Mouse (Mus musculus): ENCODE results near the gene Cnbp. TPM values are rescaled to one million over a fixed set of nuclear protein-coding genes. Genes with fewer than 3 reads are reported as not detected.

The Cnbp gene
- polyA plus RNA-seq, 1 experiment: 196 TPM

DNA sequence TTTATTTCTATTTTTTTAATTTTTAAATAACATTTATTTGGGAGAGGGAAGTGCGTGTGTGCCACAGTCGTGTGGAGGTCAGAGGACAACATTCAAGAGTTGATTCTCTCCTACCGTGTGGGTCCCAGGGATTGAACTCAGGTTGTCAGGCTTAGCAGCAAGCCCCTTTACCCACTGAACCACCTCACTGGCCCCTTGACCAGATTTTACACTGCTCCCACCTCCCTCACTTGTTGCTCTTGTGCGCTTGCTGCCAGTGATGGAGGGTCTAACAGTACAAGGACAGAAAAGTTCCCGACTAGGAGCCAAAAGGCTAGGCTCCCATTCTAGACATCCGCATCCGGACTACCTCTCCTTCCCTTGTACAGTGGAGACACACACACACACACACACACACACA, 45.5 kb downstream of the Cnbp start:
- TF ChIP-seq POLR2A (IDR thresholded peaks at IDR 0.05; ENCODE audit: insufficient read length, low read depth) (no peak), TCF12 (IDR thresholded peaks at IDR 0.05; ENCODE audit: insufficient read depth, poor library complexity, severe bottlenecking) (no peak), POLR2AphosphoS2 (IDR thresholded peaks at IDR 0.05; ENCODE audit: insufficient read length, low read depth) (no peak), MYOG (IDR thresholded peaks at IDR 0.05; ENCODE audit: control insufficient read depth in 1 of 3, insufficient read depth in 1 of 3, insufficient read length in 2 of 3, low read depth in 2 of 3) (no peak), E2F4 (IDR thresholded peaks at IDR 0.05; ENCODE audit: insufficient read depth) (no peak), MAX (IDR thresholded peaks at IDR 0.05; ENCODE audit: low read depth) (no peak), USF1 (IDR thresholded peaks at IDR 0.05; ENCODE audit: low read depth) (no peak), REST (IDR thresholded peaks at IDR 0.05; ENCODE audit: insufficient read depth, insufficient read length) (no peak), MYOD1 (IDR thresholded peaks at IDR 0.05; ENCODE audit: control insufficient read depth in 1 of 3, insufficient read length in 2 of 3, low read depth in 2 of 3) (no peak), TCF3 (IDR thresholded peaks at IDR 0.05; ENCODE audit: insufficient read length, low read depth) (no peak), CEBPB (IDR thresholded peaks at IDR 0.05; ENCODE audit: insufficient read depth, poor library complexity, severe bottlenecking) (no peak), SRF (IDR thresholded peaks at IDR 0.05; ENCODE audit: control insufficient read depth, insufficient read length, low read depth) (no peak)
- H3K36me3 ChIP-seq (ENCODE audit: control insufficient read depth, insufficient read depth): no peaks in the 10 kb centered on the region
- no peak overlapping the region for H3K4me2 ChIP-seq (ENCODE audit: low read depth)
- no peak overlapping the region for H3ac ChIP-seq (ENCODE audit: control insufficient read depth, insufficient read length)
- no peak overlapping the region for H3K4me3 ChIP-seq
- H3K79me2 ChIP-seq (ENCODE audit: control insufficient read depth, insufficient read depth): no peaks in the 10 kb centered on the region
- no peaks in the 10 kb centered on the region for H3K27me3 ChIP-seq (ENCODE audit: control insufficient read depth, insufficient read depth, insufficient read length)

DNA sequence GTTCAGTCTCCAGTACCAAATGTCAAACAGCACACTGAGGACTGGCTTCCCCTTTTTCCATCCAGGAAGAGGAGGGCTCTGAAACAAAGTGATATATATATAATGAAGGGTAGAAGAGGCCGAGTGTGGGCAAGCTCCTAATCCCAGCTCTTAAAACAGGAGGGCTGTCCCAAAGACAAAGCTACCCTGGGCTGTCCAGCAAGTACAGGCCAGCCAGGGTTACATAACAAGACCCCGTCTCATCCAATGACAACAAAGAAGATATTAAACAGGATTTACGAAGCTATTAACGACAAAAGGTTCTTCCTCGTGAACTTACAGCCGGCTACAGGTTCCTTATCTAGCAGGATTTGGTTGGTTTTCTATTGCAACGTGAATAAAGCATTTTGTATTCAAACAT, 46.0 kb downstream of the Cnbp start:
- H3K79me2 ChIP-seq (ENCODE audit: control insufficient read depth, insufficient read depth): no peaks in the 10 kb centered on the region
- no peak overlapping the region for H3ac ChIP-seq (ENCODE audit: control insufficient read depth, insufficient read length)
- no peak overlapping the region for H3K4me2 ChIP-seq (ENCODE audit: low read depth)
- H3K27me3 ChIP-seq (ENCODE audit: control insufficient read depth, insufficient read depth, insufficient read length): no peaks in the 10 kb centered on the region
- H3K36me3 ChIP-seq (ENCODE audit: control insufficient read depth, insufficient read depth): no peaks in the 10 kb centered on the region
- TF ChIP-seq USF1 (IDR thresholded peaks at IDR 0.05; ENCODE audit: low read depth) (no peak), TCF3 (IDR thresholded peaks at IDR 0.05; ENCODE audit: insufficient read length, low read depth) (no peak), POLR2A (IDR thresholded peaks at IDR 0.05; ENCODE audit: insufficient read length, low read depth) (no peak), MAX (IDR thresholded peaks at IDR 0.05; ENCODE audit: low read depth) (no peak), CEBPB (IDR thresholded peaks at IDR 0.05; ENCODE audit: insufficient read depth, poor library complexity, severe bottlenecking) (no peak), E2F4 (IDR thresholded peaks at IDR 0.05; ENCODE audit: insufficient read depth) (no peak), REST (IDR thresholded peaks at IDR 0.05; ENCODE audit: insufficient read depth, insufficient read length) (no peak), MYOD1 (IDR thresholded peaks at IDR 0.05; ENCODE audit: control insufficient read depth in 1 of 3, insufficient read length in 2 of 3, low read depth in 2 of 3) (no peak), MYOG (IDR thresholded peaks at IDR 0.05; ENCODE audit: control insufficient read depth in 1 of 3, insufficient read depth in 1 of 3, insufficient read length in 2 of 3, low read depth in 2 of 3) (no peak), TCF12 (IDR thresholded peaks at IDR 0.05; ENCODE audit: insufficient read depth, poor library complexity, severe bottlenecking) (no peak), SRF (IDR thresholded peaks at IDR 0.05; ENCODE audit: control insufficient read depth, insufficient read length, low read depth) (no peak)
- no peak overlapping the region for H3K4me3 ChIP-seq

DNA sequence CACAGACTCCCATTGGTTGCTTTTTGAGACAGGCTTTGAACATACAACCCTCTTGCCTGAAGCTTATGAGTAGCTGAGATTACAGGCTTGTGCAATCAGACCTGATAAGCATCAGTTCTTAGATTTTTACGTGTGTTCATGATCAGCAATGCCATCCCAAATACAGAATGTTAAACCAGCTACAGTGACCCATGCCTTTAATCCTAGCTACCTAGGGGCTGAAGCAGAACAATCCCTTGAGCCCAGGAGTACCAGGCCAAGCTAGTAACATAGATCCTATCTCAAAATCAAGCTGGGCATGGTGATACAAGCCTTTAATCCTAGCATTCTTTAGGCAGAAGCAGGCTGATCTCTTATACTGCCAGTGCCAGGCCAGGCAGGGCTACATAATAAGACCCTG, 46.9 kb downstream of the Cnbp start:
- no peak overlapping the region for H3ac ChIP-seq (ENCODE audit: control insufficient read depth, insufficient read length)
- TF ChIP-seq REST (IDR thresholded peaks at IDR 0.05; ENCODE audit: insufficient read depth, insufficient read length) (no peak), CEBPB (IDR thresholded peaks at IDR 0.05; ENCODE audit: insufficient read depth, poor library complexity, severe bottlenecking) (no peak), MYOD1 (IDR thresholded peaks at IDR 0.05; ENCODE audit: control insufficient read depth in 1 of 3, insufficient read length in 2 of 3, low read depth in 2 of 3) (no peak), POLR2A (IDR thresholded peaks at IDR 0.05; ENCODE audit: insufficient read length, low read depth) (no peak), MAX (IDR thresholded peaks at IDR 0.05; ENCODE audit: low read depth) (no peak), E2F4 (IDR thresholded peaks at IDR 0.05; ENCODE audit: insufficient read depth) (no peak), SRF (IDR thresholded peaks at IDR 0.05; ENCODE audit: control insufficient read depth, insufficient read length, low read depth) (no peak), TCF3 (IDR thresholded peaks at IDR 0.05; ENCODE audit: insufficient read length, low read depth) (no peak), TCF12 (IDR thresholded peaks at IDR 0.05; ENCODE audit: insufficient read depth, poor library complexity, severe bottlenecking) (no peak), POLR2AphosphoS2 (IDR thresholded peaks at IDR 0.05; ENCODE audit: insufficient read length, low read depth) (no peak), MYOG (IDR thresholded peaks at IDR 0.05; ENCODE audit: control insufficient read depth in 1 of 3, insufficient read depth in 1 of 3, insufficient read length in 2 of 3, low read depth in 2 of 3) (no peak), USF1 (IDR thresholded peaks at IDR 0.05; ENCODE audit: low read depth) (no peak)

DNA sequence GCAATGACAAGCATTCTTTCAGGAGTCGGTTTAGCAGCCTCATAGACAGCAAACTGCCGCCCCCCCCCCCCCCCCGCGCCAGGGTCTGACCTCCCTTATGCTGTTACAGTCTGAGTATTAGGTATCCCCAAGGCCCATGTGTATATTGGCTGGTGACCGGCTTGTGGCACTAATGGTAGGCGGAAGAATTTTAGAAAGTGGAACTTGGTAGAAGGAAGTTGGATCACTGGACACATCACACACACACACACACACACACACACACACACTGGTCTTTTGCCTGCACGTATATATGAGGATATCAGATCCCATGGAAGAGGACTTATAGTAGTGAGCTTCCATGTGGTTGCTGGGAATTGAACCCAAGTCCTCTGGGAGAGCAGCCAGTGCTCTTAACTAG, 48.4 kb downstream of the Cnbp start:
- Histone ChIP-seq H3K4me3 (no peak overlapping the region), H3K4me2 (ENCODE audit: low read depth) (no peak overlapping the region), H3K79me2 (ENCODE audit: control insufficient read depth, insufficient read depth) (no peaks in the 10 kb centered on the region), H3K36me3 (ENCODE audit: control insufficient read depth, insufficient read depth) (no peaks in the 10 kb centered on the region), H3ac (ENCODE audit: control insufficient read depth, insufficient read length) (no peak overlapping the region), H3K27me3 (ENCODE audit: control insufficient read depth, insufficient read depth, insufficient read length) (no peaks in the 10 kb centered on the region)
- TF ChIP-seq CEBPB (IDR thresholded peaks at IDR 0.05; ENCODE audit: insufficient read depth, poor library complexity, severe bottlenecking) (no peak), POLR2A (IDR thresholded peaks at IDR 0.05; ENCODE audit: insufficient read length, low read depth) (no peak), MYOG (IDR thresholded peaks at IDR 0.05; ENCODE audit: control insufficient read depth in 1 of 3, insufficient read depth in 1 of 3, insufficient read length in 2 of 3, low read depth in 2 of 3) (no peak), REST (IDR thresholded peaks at IDR 0.05; ENCODE audit: insufficient read depth, insufficient read length) (no peak), SRF (IDR thresholded peaks at IDR 0.05; ENCODE audit: control insufficient read depth, insufficient read length, low read depth) (no peak), TCF12 (IDR thresholded peaks at IDR 0.05; ENCODE audit: insufficient read depth, poor library complexity, severe bottlenecking) (no peak), MAX (IDR thresholded peaks at IDR 0.05; ENCODE audit: low read depth) (no peak), TCF3 (IDR thresholded peaks at IDR 0.05; ENCODE audit: insufficient read length, low read depth) (no peak), MYOD1 (IDR thresholded peaks at IDR 0.05; ENCODE audit: control insufficient read depth in 1 of 3, insufficient read length in 2 of 3, low read depth in 2 of 3) (no peak), POLR2AphosphoS2 (IDR thresholded peaks at IDR 0.05; ENCODE audit: insufficient read length, low read depth) (no peak), E2F4 (IDR thresholded peaks at IDR 0.05; ENCODE audit: insufficient read depth) (no peak), USF1 (IDR thresholded peaks at IDR 0.05; ENCODE audit: low read depth) (no peak)

More for the DNA sequence above, 46.9 kb downstream of the Cnbp start:
- no peaks in the 10 kb centered on the region for H3K36me3 ChIP-seq (ENCODE audit: control insufficient read depth, insufficient read depth)
- no peak overlapping the region for H3K4me2 ChIP-seq (ENCODE audit: low read depth)
- H3K27me3 ChIP-seq (ENCODE audit: control insufficient read depth, insufficient read depth, insufficient read length): no peaks in the 10 kb centered on the region
- H3K79me2 ChIP-seq (ENCODE audit: control insufficient read depth, insufficient read depth): no peaks in the 10 kb centered on the region
- no peak overlapping the region for H3K4me3 ChIP-seq
